Mouse (Mus musculus) gastrocnemius, postnatal 10 days (tissue): ENCODE results near the gene Shmt1. TPM values are rescaled to one million over a fixed set of nuclear protein-coding genes. Genes with fewer than 3 reads are reported as not detected.

Experiments used
- total RNA-seq, 2 experiments: library from RNA; stranded (reverse); gene quantifications; 2 replicates each; pipeline ENCODE4 v1.2.3; 2021

Gene Shmt1
- total RNA-seq, 2 experiments from 2014 or later: 21.7 to 26.3 TPM

Other genes starting within 250 kb of the Shmt1 start
- gene Llgl1, start 112.0 kb downstream of the Shmt1 start, total RNA-seq: 10 to 100 TPM; 15.7 to 20.3 TPM
- 10 to 100 TPM; 88.9 to 89.0 TPM for gene Flii, start 84.5 kb downstream of the Shmt1 start, total RNA-seq
- 10 to 100 TPM; 79.9 to 81.7 TPM for gene Mief2, start 83.3 kb downstream of the Shmt1 start, total RNA-seq
- gene Top3a, start 34.4 kb downstream of the Shmt1 start, total RNA-seq: 1 to 10 TPM; 6.5 to 7.6 TPM
- 10 to 100 TPM; 13.3 to 14.5 TPM for gene Smcr8, start 34.2 kb downstream of the Shmt1 start, total RNA-seq
- 10 to 100 TPM; 14.9 to 16.2 TPM for gene Dhrs7b, start 18.9 kb upstream of the Shmt1 start, total RNA-seq
- 10 to 100 TPM; 40.4 to 45.0 TPM for gene Tmem11, start 67.6 kb upstream of the Shmt1 start, total RNA-seq
- 10 to 100 TPM; 12.4 to 16.8 TPM for gene Natd1, start 103.0 kb upstream of the Shmt1 start, total RNA-seq
- gene Map2k3, start 120.3 kb upstream of the Shmt1 start, total RNA-seq: 100 to 1,000 TPM; 106 to 115 TPM
- 10 to 100 TPM; 21.6 to 33.9 TPM for gene Kcnj12, start 210.8 kb upstream of the Shmt1 start, total RNA-seq